Mouse (Mus musculus) central nervous system, embryonic 11.5 days (tissue): ENCODE measurements around the gene Ccdc74a. TPM values are rescaled to one million over a fixed set of nuclear protein-coding genes. Genes with fewer than 3 reads are reported as not detected.

Experiments
- polyA plus RNA-seq: library from polyadenylated mRNA; depleted of rRNA; stranded (reverse); fragments of >200 nt; gene quantifications from 2 replicates; pipeline ENCODE4 v1.2.3, GENCODE M21; 2012; rRNA removed

The Ccdc74a gene
- 5.1 and 7.4 TPM in 2 replicates for polyA plus RNA-seq

GRCm38 (mm10) chr16:17646310-17647114 is at the start of gene Ccdc74a:
Gene Ccdc74a (plus strand): TSS chr16:17646470.

GRCm38 (mm10) chr16:17619198-17620105 is 26.8 kb upstream of the Ccdc74a start, which contains the start of gene Smpd4:
Gene Smpd4 (plus strand): TSS chr16:17619354.

Other genes starting within 250 kb of the Ccdc74a start
- 7.0 and 10.6 TPM in 2 replicates for gene Snap29, start 240.5 kb upstream of the Ccdc74a start, polyA plus RNA-seq
- gene Pi4ka, start 240.2 kb upstream of the Ccdc74a start, polyA plus RNA-seq = 52.9 and 69.5 TPM in 2 replicates
- gene Crkl, start 194.5 kb upstream of the Ccdc74a start, polyA plus RNA-seq = 33.1 and 39.4 TPM in 2 replicates
- 4.4 and 7.6 TPM in 2 replicates for gene Aifm3, start 156.9 kb upstream of the Ccdc74a start, polyA plus RNA-seq
- 106 and 179 TPM in 2 replicates for gene Lztr1, start 137.8 kb upstream of the Ccdc74a start, polyA plus RNA-seq
- 45.2 and 55.7 TPM in 2 replicates for gene Thap7, start 115.3 kb upstream of the Ccdc74a start, polyA plus RNA-seq
- 0.19 and 0.22 TPM in 2 replicates for gene Lrrc74b, start 85.2 kb upstream of the Ccdc74a start, polyA plus RNA-seq
- 0.76 and 0.91 TPM in 2 replicates for gene P2rx6, start 84.6 kb upstream of the Ccdc74a start, polyA plus RNA-seq
- 1.9 and 2.8 TPM in 2 replicates for gene Slc7a4, start 63.3 kb upstream of the Ccdc74a start, polyA plus RNA-seq
- 73.3 and 99.1 TPM in 2 replicates for gene Smpd4, start 27.1 kb upstream of the Ccdc74a start, polyA plus RNA-seq
- gene Med15, start 86.4 kb downstream of the Ccdc74a start, polyA plus RNA-seq = 37.9 and 63.3 TPM in 2 replicates
- 44.7 and 82.6 TPM in 2 replicates for gene Klhl22, start 113.1 kb downstream of the Ccdc74a start, polyA plus RNA-seq
- 36.8 and 83.2 TPM in 2 replicates for gene Scarf2, start 150.8 kb downstream of the Ccdc74a start, polyA plus RNA-seq
- gene B830017H08Rik, start 186.7 kb downstream of the Ccdc74a start, polyA plus RNA-seq = 0.53 and 0.64 TPM in 2 replicates
- gene Car15, start 191.9 kb downstream of the Ccdc74a start, polyA plus RNA-seq = 7.1 and 8.5 TPM in 2 replicates
- gene Gm20518, start 245.2 kb downstream of the Ccdc74a start, polyA plus RNA-seq = 1.7 and 2.2 TPM in 2 replicates
- 0.02 TPM in 1 of 2 replicates, not detected in the other for gene Tssk1, start 247.8 kb downstream of the Ccdc74a start, polyA plus RNA-seq